Mouse (Mus musculus): ENCODE measurements around the gene Cbfa2t2.

- TF ChIP-seq POLR2A (IDR thresholded peaks at IDR 0.05; ENCODE audit: insufficient read length, low read depth), result no peak
- TF ChIP-seq MAX (IDR thresholded peaks at IDR 0.05; ENCODE audit: low read depth), result no peak
- TF ChIP-seq E2F4 (IDR thresholded peaks at IDR 0.05; ENCODE audit: insufficient read depth), result no peak
- TF ChIP-seq MYOG (IDR thresholded peaks at IDR 0.05; ENCODE audit: control insufficient read depth in 1 of 3, insufficient read depth in 1 of 3, insufficient read length in 2 of 3, low read depth in 2 of 3), result no peak
- no peak for TF ChIP-seq TCF12 (IDR thresholded peaks at IDR 0.05; ENCODE audit: insufficient read depth, poor library complexity, severe bottlenecking)
- TF ChIP-seq USF1 (IDR thresholded peaks at IDR 0.05; ENCODE audit: low read depth), result no peak
- TF ChIP-seq POLR2AphosphoS2 (IDR thresholded peaks at IDR 0.05; ENCODE audit: insufficient read length, low read depth), result no peak
- TF ChIP-seq MYOD1 (IDR thresholded peaks at IDR 0.05; ENCODE audit: control insufficient read depth in 1 of 3, insufficient read length in 2 of 3, low read depth in 2 of 3), result no peak
- no peak for TF ChIP-seq CEBPB (IDR thresholded peaks at IDR 0.05; ENCODE audit: insufficient read depth, poor library complexity, severe bottlenecking)
- no peak for TF ChIP-seq REST (IDR thresholded peaks at IDR 0.05; ENCODE audit: insufficient read depth, insufficient read length)
- no peak for TF ChIP-seq SRF (IDR thresholded peaks at IDR 0.05; ENCODE audit: control insufficient read depth, insufficient read length, low read depth)
These were observed 33.5 kb upstream of the Cbfa2t2 start for GRCm38 (mm10) chr2:154402811-154403210.

All from myocyte (in vitro differentiated cells).